Mouse (Mus musculus): ENCODE measurements at regions not wholly inside any gene's neighbourhood (a gene's known extent, or its start where the extent isn't known, plus 50 kb on each side); places are given as distances from the start of the nearest gene placed in this dataset.

- Histone ChIP-seq H3K4me3 (ENCODE audit: low read depth, low read length) (no peak overlapping the region), H3K9me3 (replicated peaks; ENCODE audit: control insufficient read depth, insufficient read depth, low read length, poor library complexity, severe bottlenecking) (no peaks in the 10 kb centered on the region), H3K9ac (ENCODE audit: low read depth, poor library complexity, severe bottlenecking) (no peak overlapping the region), H3K27me3 (ENCODE audit: control insufficient read depth, insufficient read depth, low read length, poor library complexity, severe bottlenecking) (no peaks in the 10 kb centered on the region), H3K4me1 (ENCODE audit: control insufficient read depth, insufficient read depth, low read length) (no peaks in the 10 kb centered on the region), H3K27ac (ENCODE audit: insufficient read depth, low read length) (no peak overlapping the region), H3K36me3 (ENCODE audit: control insufficient read depth, insufficient read depth, low read length, poor library complexity, severe bottlenecking) (no peaks in the 10 kb centered on the region)
- no peak for TF ChIP-seq EP300 (IDR thresholded peaks at IDR 0.05; ENCODE audit: insufficient read depth, low read depth, low read length)
- no peak for TF ChIP-seq POLR2A (IDR thresholded peaks at IDR 0.05; ENCODE audit: insufficient read depth, low read length)
- TF ChIP-seq CTCF (IDR thresholded peaks at IDR 0.05; ENCODE audit: low read depth, low read length): no peak
Measured at GRCm38 (mm10) chr2:167840344-167840743, 91.5 kb upstream of the Ptpn1 start.

GRCm38 (mm10) chr2:167839324-167839981 is 92.4 kb upstream of the Ptpn1 start:
- Histone ChIP-seq H3K27me3 (ENCODE audit: control insufficient read depth, insufficient read depth, low read length, poor library complexity, severe bottlenecking) (no peaks in the 10 kb centered on the region), H3K9me3 (replicated peaks; ENCODE audit: control insufficient read depth, insufficient read depth, low read length, poor library complexity, severe bottlenecking) (no peaks in the 10 kb centered on the region), H3K4me1 (ENCODE audit: control insufficient read depth, insufficient read depth, low read length) (no peaks in the 10 kb centered on the region), H3K4me3 (ENCODE audit: low read depth, low read length) (no peak overlapping the region), H3K9ac (ENCODE audit: low read depth, poor library complexity, severe bottlenecking) (no peak overlapping the region), H3K36me3 (ENCODE audit: control insufficient read depth, insufficient read depth, low read length, poor library complexity, severe bottlenecking) (no peaks in the 10 kb centered on the region), H3K27ac (ENCODE audit: insufficient read depth, low read length) (no peak overlapping the region)
- no peak for TF ChIP-seq CTCF (IDR thresholded peaks at IDR 0.05; ENCODE audit: low read depth, low read length)
- no peak for TF ChIP-seq POLR2A (IDR thresholded peaks at IDR 0.05; ENCODE audit: insufficient read depth, low read length)
- TF ChIP-seq EP300 (IDR thresholded peaks at IDR 0.05; ENCODE audit: insufficient read depth, low read depth, low read length): no peak

DNA sequence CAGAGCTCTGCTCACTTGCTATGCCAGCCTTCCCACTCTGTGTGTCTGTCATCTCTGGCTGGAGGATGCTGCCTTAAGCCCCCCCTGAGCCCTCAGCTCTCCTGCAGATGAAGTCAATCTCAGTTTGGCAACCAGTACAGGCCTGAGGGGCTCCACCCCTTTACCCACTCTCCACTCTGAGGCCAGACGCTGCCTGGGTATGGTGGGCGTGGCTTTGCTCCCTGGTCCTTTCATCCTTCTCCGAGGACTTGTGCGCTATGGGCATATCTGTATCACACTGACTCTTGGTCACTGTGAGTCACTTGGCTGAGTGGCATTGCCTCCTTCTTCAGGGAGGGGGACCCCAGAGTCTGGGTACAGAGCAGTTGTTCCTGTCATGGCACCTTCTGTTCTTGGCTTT is 94.3 kb upstream of the Ptpn1 start:
- H3K9me3 ChIP-seq (replicated peaks; ENCODE audit: control insufficient read depth, insufficient read depth, low read length, poor library complexity, severe bottlenecking): no peaks in the 10 kb centered on the region
- H3K27me3 ChIP-seq (ENCODE audit: control insufficient read depth, insufficient read depth, low read length, poor library complexity, severe bottlenecking): no peaks in the 10 kb centered on the region

DNA sequence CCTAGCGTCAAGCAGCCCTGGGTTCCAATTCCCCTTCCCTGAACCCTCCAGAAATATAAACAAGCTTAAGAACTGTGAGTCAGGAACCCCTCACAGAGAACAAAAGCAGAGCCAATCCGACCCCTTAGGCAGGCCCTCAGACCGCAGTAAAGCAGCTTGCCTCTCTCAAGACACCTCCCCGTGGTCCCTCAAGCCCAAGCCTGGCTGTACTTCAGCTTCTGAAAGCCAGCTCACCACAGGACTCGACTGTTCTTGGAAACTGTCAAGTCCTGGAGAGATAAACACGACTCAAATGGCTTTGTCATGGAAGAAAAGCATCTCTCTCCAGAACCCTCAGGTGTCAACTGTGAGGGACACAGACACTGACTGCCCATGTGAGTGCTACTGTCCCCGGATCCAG is 95.2 kb upstream of the Ptpn1 start:
- Histone ChIP-seq H3K4me3 (ENCODE audit: low read depth, low read length) (no peak overlapping the region), H3K27ac (ENCODE audit: insufficient read depth, low read length) (no peak overlapping the region), H3K9me3 (replicated peaks; ENCODE audit: control insufficient read depth, insufficient read depth, low read length, poor library complexity, severe bottlenecking) (no peaks in the 10 kb centered on the region), H3K36me3 (ENCODE audit: control insufficient read depth, insufficient read depth, low read length, poor library complexity, severe bottlenecking) (no peaks in the 10 kb centered on the region), H3K4me1 (ENCODE audit: control insufficient read depth, insufficient read depth, low read length) (no peaks in the 10 kb centered on the region), H3K9ac (ENCODE audit: low read depth, poor library complexity, severe bottlenecking) (no peak overlapping the region), H3K27me3 (ENCODE audit: control insufficient read depth, insufficient read depth, low read length, poor library complexity, severe bottlenecking) (no peaks in the 10 kb centered on the region)
- TF ChIP-seq POLR2A (IDR thresholded peaks at IDR 0.05; ENCODE audit: insufficient read depth, low read length) (no peak), CTCF (IDR thresholded peaks at IDR 0.05; ENCODE audit: low read depth, low read length) (no peak), EP300 (IDR thresholded peaks at IDR 0.05; ENCODE audit: insufficient read depth, low read depth, low read length) (no peak)

More for the DNA sequence above, 94.3 kb upstream of the Ptpn1 start:
- Histone ChIP-seq H3K4me1 (ENCODE audit: control insufficient read depth, insufficient read depth, low read length) (no peaks in the 10 kb centered on the region), H3K4me3 (ENCODE audit: low read depth, low read length) (no peak overlapping the region), H3K36me3 (ENCODE audit: control insufficient read depth, insufficient read depth, low read length, poor library complexity, severe bottlenecking) (no peaks in the 10 kb centered on the region), H3K9ac (ENCODE audit: low read depth, poor library complexity, severe bottlenecking) (no peak overlapping the region), H3K27ac (ENCODE audit: insufficient read depth, low read length) (no peak overlapping the region)
- TF ChIP-seq EP300 (IDR thresholded peaks at IDR 0.05; ENCODE audit: insufficient read depth, low read depth, low read length) (no peak), POLR2A (IDR thresholded peaks at IDR 0.05; ENCODE audit: insufficient read depth, low read length) (no peak), CTCF (IDR thresholded peaks at IDR 0.05; ENCODE audit: low read depth, low read length) (no peak)

DNA sequence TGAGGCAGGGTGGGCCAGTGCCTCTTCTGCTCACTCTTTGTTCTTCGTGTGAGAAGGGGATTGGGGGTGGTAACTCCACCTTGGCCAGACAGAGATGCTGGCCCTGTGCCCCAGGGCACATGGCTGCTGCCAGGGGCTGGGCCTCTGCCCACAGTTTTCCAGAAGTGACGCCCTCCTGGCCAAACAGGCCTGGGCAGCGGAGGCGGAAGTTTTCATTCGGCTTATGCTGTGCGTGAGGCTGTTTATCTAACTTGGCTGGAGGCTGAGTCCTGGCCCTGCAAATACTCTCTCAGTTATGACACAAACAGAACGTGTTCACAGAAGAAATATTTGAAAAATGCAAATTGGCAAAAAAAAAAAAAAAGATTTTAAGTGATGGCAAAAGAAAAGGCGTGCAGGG is 97.3 kb upstream of the Ptpn1 start:
- Histone ChIP-seq H3K9me3 (replicated peaks; ENCODE audit: control insufficient read depth, insufficient read depth, low read length, poor library complexity, severe bottlenecking) (no peaks in the 10 kb centered on the region), H3K36me3 (ENCODE audit: control insufficient read depth, insufficient read depth, low read length, poor library complexity, severe bottlenecking) (no peaks in the 10 kb centered on the region), H3K4me1 (ENCODE audit: control insufficient read depth, insufficient read depth, low read length) (no peaks in the 10 kb centered on the region), H3K27ac (ENCODE audit: insufficient read depth, low read length) (no peak overlapping the region), H3K9ac (ENCODE audit: low read depth, poor library complexity, severe bottlenecking) (no peak overlapping the region), H3K27me3 (ENCODE audit: control insufficient read depth, insufficient read depth, low read length, poor library complexity, severe bottlenecking) (no peaks in the 10 kb centered on the region), H3K4me3 (ENCODE audit: low read depth, low read length) (no peak overlapping the region)
- TF ChIP-seq CTCF (IDR thresholded peaks at IDR 0.05; ENCODE audit: low read depth, low read length) (no peak), EP300 (IDR thresholded peaks at IDR 0.05; ENCODE audit: insufficient read depth, low read depth, low read length) (no peak), POLR2A (IDR thresholded peaks at IDR 0.05; ENCODE audit: insufficient read depth, low read length) (no peak)

GRCm38 (mm10) chr2:167833290-167833953 is 98.4 kb upstream of the Ptpn1 start:
- no peak for TF ChIP-seq CTCF (IDR thresholded peaks at IDR 0.05; ENCODE audit: low read depth, low read length)
- no peak for TF ChIP-seq POLR2A (IDR thresholded peaks at IDR 0.05; ENCODE audit: insufficient read depth, low read length)
- TF ChIP-seq EP300 (IDR thresholded peaks at IDR 0.05; ENCODE audit: insufficient read depth, low read depth, low read length): no peak
- Histone ChIP-seq H3K4me3 (ENCODE audit: low read depth, low read length) (no peak overlapping the region), H3K9ac (ENCODE audit: low read depth, poor library complexity, severe bottlenecking) (no peak overlapping the region), H3K27ac (ENCODE audit: insufficient read depth, low read length) (no peak overlapping the region), H3K4me1 (ENCODE audit: control insufficient read depth, insufficient read depth, low read length) (no peaks in the 10 kb centered on the region), H3K27me3 (ENCODE audit: control insufficient read depth, insufficient read depth, low read length, poor library complexity, severe bottlenecking) (no peaks in the 10 kb centered on the region), H3K36me3 (ENCODE audit: control insufficient read depth, insufficient read depth, low read length, poor library complexity, severe bottlenecking) (no peaks in the 10 kb centered on the region), H3K9me3 (replicated peaks; ENCODE audit: control insufficient read depth, insufficient read depth, low read length, poor library complexity, severe bottlenecking) (no peaks in the 10 kb centered on the region)
